Mouse (Mus musculus): Measurements from ENCODE around the gene Zfp638.
"Not testable (repeated sequence)": the region's sequence is repeated elsewhere in the genome, so short reads cannot be mapped to it uniquely, and the experiment has no call there.

The Zfp638 gene

DNA sequence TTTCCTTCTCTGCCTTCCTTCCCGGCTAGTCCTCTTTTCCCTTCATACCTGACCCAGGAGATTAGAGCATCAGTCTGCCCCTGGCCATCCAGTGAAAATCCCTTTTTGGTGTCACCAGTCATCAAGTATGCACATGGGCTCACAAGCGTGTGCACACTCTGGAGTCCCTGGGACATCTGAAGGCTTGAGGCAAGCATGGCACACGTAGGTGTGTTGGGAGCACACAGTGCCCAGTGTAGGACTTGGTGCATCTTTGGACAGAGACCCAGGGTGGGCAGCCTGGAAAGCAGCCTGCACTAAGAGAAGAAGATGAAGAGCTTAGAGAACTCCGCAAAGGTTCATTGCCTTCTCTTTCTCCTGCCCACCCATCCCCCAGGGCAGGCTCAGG, 143.0 kb downstream of the Zfp638 start:
- no peak for DNase-seq (ENCODE audit: low spot score)

DNA sequence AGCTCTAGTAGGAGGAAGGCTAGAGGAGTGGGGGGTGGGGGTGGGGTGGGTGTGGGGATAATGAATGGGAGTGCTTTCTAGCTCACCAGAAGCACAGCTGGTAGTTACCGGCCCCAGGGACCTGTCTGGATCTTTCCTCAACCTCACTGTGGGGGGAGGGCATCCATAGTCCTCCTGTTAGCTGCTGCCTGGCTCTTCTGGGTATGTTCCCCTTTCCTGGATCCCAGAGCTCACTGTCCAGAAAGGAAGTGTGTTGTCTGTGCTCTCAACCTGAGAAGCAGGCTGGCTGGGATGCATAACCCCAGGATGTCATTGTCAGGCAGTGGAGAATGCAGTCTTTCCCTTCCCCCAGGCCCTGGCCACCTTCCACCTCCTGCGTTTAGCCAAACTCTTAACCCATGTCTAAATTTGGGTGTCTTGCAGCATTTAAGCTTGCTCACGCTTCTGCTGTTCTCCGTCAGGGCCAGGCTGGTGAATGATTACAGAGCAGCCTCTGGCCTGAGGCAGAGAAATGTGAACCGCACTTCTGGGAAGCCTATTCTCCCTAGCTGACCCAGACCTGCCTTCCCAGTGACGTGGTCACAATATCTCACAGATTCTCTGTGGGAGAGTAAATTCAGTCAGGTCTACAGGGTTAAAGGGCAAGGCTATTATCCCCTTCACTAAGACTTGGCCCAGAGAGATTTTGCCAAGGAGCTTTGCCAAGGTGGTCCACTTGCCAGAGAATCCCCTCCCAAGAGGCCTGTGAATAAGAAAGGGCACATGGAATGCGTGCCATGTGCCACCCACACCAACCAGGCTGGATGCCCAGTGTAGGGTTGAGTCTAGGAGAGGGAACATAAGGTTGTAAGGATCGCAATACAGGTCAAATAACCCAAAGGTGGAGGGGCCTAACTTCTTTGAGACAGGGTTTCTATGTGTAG, 143.7 kb downstream of the Zfp638 start:
- DNase-seq (ENCODE audit: low spot score) = no peak

DNA sequence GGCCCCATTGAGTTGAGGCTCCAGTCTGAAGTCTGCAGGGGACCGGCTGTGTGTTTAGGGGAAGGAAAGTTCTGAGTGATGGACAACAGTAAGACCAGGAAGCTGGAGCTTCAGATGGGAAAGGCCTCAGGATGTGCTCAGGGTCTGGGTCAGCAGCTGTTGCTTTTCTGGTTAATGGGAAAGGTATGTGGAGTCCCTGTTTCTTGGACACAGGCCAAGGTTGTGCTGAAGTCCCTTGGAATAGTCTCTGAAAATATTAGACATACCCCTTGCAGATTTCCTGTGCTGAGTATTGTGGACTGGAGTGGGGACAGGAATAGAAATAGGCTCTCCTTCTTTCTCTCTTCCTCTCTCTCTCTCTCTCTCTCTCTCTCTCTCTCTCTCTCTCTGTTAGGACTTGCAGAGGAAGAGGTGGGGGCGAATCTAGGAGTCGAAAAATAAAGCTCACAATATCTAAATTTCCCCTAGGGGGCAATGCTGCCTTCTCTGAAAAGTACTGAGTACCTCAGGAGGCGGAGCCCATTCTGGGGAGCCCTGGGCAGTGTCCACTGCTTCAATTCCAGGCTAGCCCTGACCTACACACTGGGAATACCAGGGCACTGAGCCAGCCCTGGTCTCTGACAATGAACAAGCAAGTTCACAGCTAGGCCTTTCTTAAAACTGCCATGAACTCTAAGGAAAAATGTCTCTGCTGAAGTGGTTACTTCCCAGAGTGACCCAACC, 148.2 kb downstream of the Zfp638 start:
- not testable (repeated sequence) for DNase-seq (ENCODE audit: low spot score)

DNA sequence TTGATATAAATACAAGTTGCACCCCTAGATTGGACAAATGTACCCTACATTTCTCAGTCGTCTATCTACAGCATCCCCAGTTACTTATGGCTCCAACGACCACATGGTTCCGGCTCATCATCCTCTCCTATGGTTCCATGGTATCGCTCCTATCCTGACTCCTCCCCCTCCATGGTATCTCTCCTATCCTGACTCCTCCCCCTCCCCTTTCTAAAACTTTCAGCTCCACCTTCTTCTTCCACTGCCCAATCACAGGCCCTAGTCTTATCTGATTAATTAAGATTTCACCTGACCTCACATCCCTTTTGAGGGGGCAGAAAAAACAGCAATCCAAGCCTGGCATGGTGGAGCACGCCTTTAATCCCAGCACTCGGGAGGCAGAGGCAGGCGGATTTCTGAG, 149.9 kb downstream of the Zfp638 start:
- no peak for DNase-seq (ENCODE audit: low spot score)

DNA sequence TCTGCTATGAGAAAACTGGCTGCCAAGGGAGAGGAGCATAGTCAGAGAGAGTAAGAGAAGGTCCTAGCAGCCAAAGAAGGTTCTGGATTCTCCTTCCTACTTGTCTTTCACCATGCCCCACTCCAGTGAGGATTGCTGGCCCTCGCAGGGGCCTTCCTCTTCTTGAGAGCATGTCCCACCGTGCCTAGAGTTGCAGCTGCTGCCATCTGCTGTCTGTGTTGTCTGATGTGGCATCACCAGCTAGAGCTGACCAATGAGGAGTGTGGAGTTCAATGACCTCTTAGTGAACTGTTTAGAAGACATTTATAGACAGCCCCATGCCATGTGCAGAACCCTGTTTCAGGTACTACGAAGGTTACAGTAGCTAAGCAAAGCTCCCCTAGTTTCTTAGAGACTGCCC, 150.5 kb downstream of the Zfp638 start:
- no peak for DNase-seq (ENCODE audit: low spot score)

DNA sequence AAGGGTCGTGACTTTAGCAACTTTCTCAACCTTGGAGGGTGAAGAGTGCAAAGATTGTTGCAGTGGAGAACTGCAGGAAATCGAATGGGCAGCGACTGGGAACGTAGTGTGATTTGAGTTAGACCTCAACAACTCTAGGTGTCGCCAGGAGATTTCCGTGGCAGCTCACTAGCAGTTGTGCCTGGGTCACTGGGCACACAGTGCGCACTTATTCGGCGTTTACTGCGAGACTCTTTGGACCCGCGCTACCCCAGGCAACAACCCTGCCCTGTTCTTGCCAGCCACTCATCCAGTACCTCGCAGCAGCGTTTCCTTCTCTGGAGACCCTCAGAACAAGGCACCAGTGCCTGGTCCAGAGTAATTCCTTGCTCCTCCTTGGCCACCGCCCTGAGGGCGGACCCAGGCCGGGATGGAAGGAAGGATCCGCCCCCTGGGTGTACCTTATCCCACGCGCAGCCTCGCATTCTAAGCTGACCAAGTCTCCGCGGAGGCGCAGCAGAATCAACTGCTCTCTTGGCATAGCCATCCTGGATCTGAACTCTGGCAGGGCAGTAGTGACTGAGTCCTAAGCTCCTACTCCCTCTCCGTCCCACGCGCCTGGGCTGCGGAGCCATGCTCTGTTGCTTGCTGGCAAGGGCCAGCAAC, 152.1 kb downstream of the Zfp638 start:
- DNase-seq (ENCODE audit: low spot score) = no peak

DNA sequence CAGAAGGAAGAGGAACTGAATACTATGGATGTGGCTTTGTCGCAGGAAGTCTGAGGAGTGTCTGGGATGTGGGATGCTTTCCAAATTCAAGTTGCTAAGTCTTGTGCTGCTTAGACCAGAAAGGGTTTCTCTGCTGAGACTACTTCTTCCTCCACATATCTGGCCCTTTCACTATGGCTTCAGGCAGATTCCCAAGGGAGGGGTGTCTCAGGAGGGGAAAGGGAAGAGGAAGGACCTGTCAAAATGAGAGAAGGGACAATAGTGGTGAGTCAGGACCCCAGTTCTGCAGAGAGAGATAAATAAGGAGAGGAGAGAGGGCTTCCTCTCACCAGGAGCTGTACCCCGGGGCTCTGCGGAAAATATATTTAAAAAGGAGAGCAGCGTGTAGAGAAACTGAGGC, 153.1 kb downstream of the Zfp638 start:
- no peak for DNase-seq (ENCODE audit: low spot score)

DNA sequence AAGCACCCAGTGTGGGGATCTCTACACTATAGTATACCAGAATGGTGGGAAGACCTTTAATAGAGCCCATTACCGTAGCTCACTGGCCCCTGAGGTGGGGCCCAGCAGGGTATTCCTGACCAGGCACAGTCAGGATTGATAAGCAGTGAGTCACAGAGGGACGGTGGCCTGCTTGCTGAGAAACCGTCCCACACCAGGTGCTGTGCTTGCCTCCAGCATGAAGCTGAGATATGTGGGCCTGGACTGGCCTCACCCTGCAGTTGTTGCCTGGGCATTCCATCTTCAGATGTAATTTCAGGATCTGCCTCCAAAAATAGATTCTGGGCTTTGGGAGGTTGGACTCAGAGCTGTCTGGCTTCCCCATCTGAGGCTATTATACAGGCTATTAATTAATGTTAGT, 155.1 kb downstream of the Zfp638 start:
- no peak for DNase-seq (ENCODE audit: low spot score)

DNA sequence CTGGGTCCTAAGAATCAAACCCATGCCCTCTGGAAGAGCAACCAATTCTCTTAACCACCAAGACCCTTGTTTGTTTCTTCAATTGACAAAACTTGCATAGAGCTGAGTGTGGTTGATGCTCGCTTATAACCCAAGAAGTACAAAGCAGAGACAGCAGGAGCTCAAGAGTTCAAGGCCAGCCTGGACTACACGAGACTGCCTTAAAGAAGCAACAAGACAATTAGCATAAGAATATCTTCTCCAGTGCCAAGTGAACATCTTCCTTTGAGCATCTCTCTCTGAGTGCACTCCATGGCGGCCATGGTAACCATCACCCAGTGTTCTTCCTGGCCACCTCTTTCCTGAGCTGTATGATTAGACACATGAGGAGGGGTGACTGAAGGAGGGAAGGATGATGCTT, 158.7 kb downstream of the Zfp638 start:
- no peak for DNase-seq (ENCODE audit: low spot score)

DNA sequence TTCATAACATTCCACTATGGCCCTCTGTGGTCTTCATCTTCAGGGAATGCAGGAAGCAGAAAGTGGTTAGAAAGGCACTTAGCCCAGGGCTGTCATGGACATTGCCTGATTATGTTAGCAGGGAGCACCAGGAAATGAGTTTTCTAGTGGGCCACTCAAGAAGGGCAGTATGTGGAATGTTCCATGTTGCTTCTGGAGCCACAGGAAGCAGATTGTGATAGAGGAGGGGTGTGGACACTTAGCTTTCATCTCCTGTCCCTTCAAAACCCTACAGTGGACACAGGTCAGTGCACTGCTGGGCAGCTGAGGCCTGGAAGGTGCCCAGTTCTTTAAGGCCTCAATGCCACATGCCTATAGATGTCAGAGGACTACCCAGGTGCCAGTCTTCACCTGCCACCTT, 161.9 kb downstream of the Zfp638 start:
- no peak for DNase-seq (ENCODE audit: low spot score)

DNA sequence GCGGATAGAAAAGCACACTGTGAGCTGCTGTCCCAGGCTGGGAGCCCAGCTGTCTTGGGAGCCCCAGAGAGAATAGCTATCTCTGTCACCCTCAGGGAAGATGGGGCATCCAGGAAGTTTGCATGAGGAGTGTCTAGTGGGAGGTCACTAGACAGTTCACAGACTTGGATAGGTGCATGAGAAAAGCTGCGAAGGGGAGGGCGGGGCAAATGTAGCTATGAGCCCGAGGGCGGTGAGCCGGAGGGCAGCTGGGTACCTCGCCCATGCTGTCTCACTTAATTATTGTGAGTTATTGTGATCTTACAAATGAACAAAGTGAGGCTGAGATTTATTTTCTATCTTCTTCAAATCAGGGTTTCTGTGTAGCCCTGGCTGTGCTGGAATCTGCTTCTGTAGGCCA, 162.9 kb downstream of the Zfp638 start:
- no peak for DNase-seq (ENCODE audit: low spot score)

DNA sequence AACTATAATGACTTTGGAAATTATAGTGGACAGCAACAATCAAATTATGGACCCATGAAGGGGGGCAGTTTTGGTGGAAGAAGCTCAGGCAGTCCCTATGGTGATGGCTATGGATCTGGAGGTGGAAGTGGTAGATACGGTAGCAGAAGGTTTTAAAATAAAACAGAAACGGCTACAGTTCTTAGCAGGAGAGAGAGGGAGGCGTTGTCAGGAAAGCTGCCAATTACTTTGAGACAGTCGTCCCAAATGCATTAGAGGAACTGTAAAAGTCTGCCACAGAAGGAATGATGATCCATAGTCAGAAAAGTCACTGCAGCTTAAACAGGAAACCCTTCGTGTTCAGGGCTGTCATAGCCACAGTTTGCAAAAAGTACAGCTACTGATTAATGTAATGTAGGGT, 165.6 kb downstream of the Zfp638 start:
- not testable (repeated sequence) for DNase-seq (ENCODE audit: low spot score)
